Mouse (Mus musculus): ENCODE data around the gene Trpc7. TPM values are rescaled to one million over a fixed set of nuclear protein-coding genes. Genes with fewer than 3 reads are reported as not detected.

Trpc7 gene
- not detected in 2 replicates for polyA plus RNA-seq (2012; rRNA removed)

GRCm38 (mm10) chr13:56895893-56896292 lies at the start of gene Trpc7:
TSS of gene Trpc7 (minus strand) at chr13:56895993.
- H3K4me3 ChIP-seq (replicated peaks; ENCODE audit: extremely low read depth, low read depth, low read length), result no peak within 1 kb of the TSS
- TF ChIP-seq CTCF (IDR thresholded peaks at IDR 0.05; ENCODE audit: insufficient read depth, low read length) (no peak), POLR2A (IDR thresholded peaks at IDR 0.05; ENCODE audit: borderline replicate concordance, extremely low read depth, low read depth, low read length) (no peak)
- no peaks in the 10 kb centered on the region for H3K4me1 ChIP-seq (ENCODE audit: control insufficient read depth, insufficient read depth, low read length)
- no peak for DNase-seq
- WGBS, result 67% methylated on average over 3 of the region's 3 CpGs

- no peaks in the 10 kb centered on the region for H3K4me1 ChIP-seq (ENCODE audit: control insufficient read depth, insufficient read depth, low read length)
- no peak overlapping the region for H3K4me3 ChIP-seq (replicated peaks; ENCODE audit: extremely low read depth, low read depth, low read length)
- WGBS, result 74% methylated on average over 11 of the region's 11 CpGs
- no peak for DNase-seq
- TF ChIP-seq POLR2A (IDR thresholded peaks at IDR 0.05; ENCODE audit: borderline replicate concordance, extremely low read depth, low read depth, low read length), result no peak
- TF ChIP-seq CTCF (IDR thresholded peaks at IDR 0.05; ENCODE audit: insufficient read depth, low read length), result no peak
Measured at GRCm38 (mm10) chr13:56939261-56939660, 43.5 kb upstream of the Trpc7 start.

- DNase-seq, result no peak
- 78% methylated on average over 11 of the region's 11 CpGs for whole genome bisulfite sequencing
- TF ChIP-seq POLR2A (IDR thresholded peaks at IDR 0.05; ENCODE audit: borderline replicate concordance, extremely low read depth, low read depth, low read length) (no peak), CTCF (IDR thresholded peaks at IDR 0.05; ENCODE audit: insufficient read depth, low read length) (no peak)
- Histone ChIP-seq H3K4me3 (replicated peaks; ENCODE audit: extremely low read depth, low read depth, low read length) (no peak overlapping the region), H3K4me1 (ENCODE audit: control insufficient read depth, insufficient read depth, low read length) (no peaks in the 10 kb centered on the region)
Measured at GRCm38 (mm10) chr13:56933832-56934510, 38.2 kb upstream of the Trpc7 start.

GRCm38 (mm10) chr13:56930421-56930820 lies 34.6 kb upstream of the Trpc7 start:
- DNase-seq, result no peak
- WGBS, result 91% methylated on average over 2 of the region's 2 CpGs
- Histone ChIP-seq H3K4me1 (ENCODE audit: control insufficient read depth, insufficient read depth, low read length) (no peaks in the 10 kb centered on the region), H3K4me3 (replicated peaks; ENCODE audit: extremely low read depth, low read depth, low read length) (no peak overlapping the region)
- TF ChIP-seq CTCF (IDR thresholded peaks at IDR 0.05; ENCODE audit: insufficient read depth, low read length) (no peak), POLR2A (IDR thresholded peaks at IDR 0.05; ENCODE audit: borderline replicate concordance, extremely low read depth, low read depth, low read length) (no peak)

GRCm38 (mm10) chr13:56922976-56923375 lies 27.2 kb upstream of the Trpc7 start:
- Histone ChIP-seq H3K4me1 (ENCODE audit: control insufficient read depth, insufficient read depth, low read length) (no peaks in the 10 kb centered on the region), H3K4me3 (replicated peaks; ENCODE audit: extremely low read depth, low read depth, low read length) (no peak overlapping the region)
- TF ChIP-seq POLR2A (IDR thresholded peaks at IDR 0.05; ENCODE audit: borderline replicate concordance, extremely low read depth, low read depth, low read length) (no peak), CTCF (IDR thresholded peaks at IDR 0.05; ENCODE audit: insufficient read depth, low read length) (no peak)
- DNase-seq, result no peak
- 57% methylated on average over 2 of the region's 2 CpGs for WGBS

GRCm38 (mm10) chr13:56921251-56921650 lies 25.5 kb upstream of the Trpc7 start:
- 60% methylated on average over 3 of the region's 3 CpGs for WGBS
- H3K4me1 ChIP-seq (ENCODE audit: control insufficient read depth, insufficient read depth, low read length), result no peaks in the 10 kb centered on the region
- TF ChIP-seq POLR2A (IDR thresholded peaks at IDR 0.05; ENCODE audit: borderline replicate concordance, extremely low read depth, low read depth, low read length), result no peak
- TF ChIP-seq CTCF (IDR thresholded peaks at IDR 0.05; ENCODE audit: insufficient read depth, low read length), result no peak

GRCm38 (mm10) chr13:56914721-56915120 lies 18.9 kb upstream of the Trpc7 start:
- Histone ChIP-seq H3K4me1 (ENCODE audit: control insufficient read depth, insufficient read depth, low read length) (no peaks in the 10 kb centered on the region), H3K4me3 (replicated peaks; ENCODE audit: extremely low read depth, low read depth, low read length) (no peak overlapping the region)
- 82% methylated on average over 7 of the region's 7 CpGs for WGBS
- TF ChIP-seq POLR2A (IDR thresholded peaks at IDR 0.05; ENCODE audit: borderline replicate concordance, extremely low read depth, low read depth, low read length) (no peak), CTCF (IDR thresholded peaks at IDR 0.05; ENCODE audit: insufficient read depth, low read length) (no peak)
- DNase-seq, result no peak

More at GRCm38 (mm10) chr13:56921251-56921650, 25.5 kb upstream of the Trpc7 start:
- H3K4me3 ChIP-seq (replicated peaks; ENCODE audit: extremely low read depth, low read depth, low read length), result no peak overlapping the region
- no peak for DNase-seq

- 83% methylated on average over 12 of the region's 12 CpGs for WGBS
- DNase-seq, result no peak
- Histone ChIP-seq H3K4me1 (ENCODE audit: control insufficient read depth, insufficient read depth, low read length) (no peaks in the 10 kb centered on the region), H3K4me3 (replicated peaks; ENCODE audit: extremely low read depth, low read depth, low read length) (no peak overlapping the region)
- TF ChIP-seq POLR2A (IDR thresholded peaks at IDR 0.05; ENCODE audit: borderline replicate concordance, extremely low read depth, low read depth, low read length) (no peak), CTCF (IDR thresholded peaks at IDR 0.05; ENCODE audit: insufficient read depth, low read length) (no peak)
Measured at GRCm38 (mm10) chr13:56911093-56911492, 15.3 kb upstream of the Trpc7 start.

- TF ChIP-seq CTCF (IDR thresholded peaks at IDR 0.05; ENCODE audit: insufficient read depth, low read length), result no peak
- TF ChIP-seq POLR2A (IDR thresholded peaks at IDR 0.05; ENCODE audit: borderline replicate concordance, extremely low read depth, low read depth, low read length), result no peak
- Histone ChIP-seq H3K4me1 (ENCODE audit: control insufficient read depth, insufficient read depth, low read length) (no peaks in the 10 kb centered on the region), H3K4me3 (replicated peaks; ENCODE audit: extremely low read depth, low read depth, low read length) (no peak overlapping the region)
- DNase-seq, result peak; percentile 26
- 7% methylated on average over 17 of the region's 17 CpGs for WGBS
Measured at GRCm38 (mm10) chr13:56895386-56895785, 407 bp downstream of the Trpc7 start.

GRCm38 (mm10) chr13:56894543-56894942 lies 1.2 kb downstream of the Trpc7 start:
- no peak for DNase-seq
- TF ChIP-seq POLR2A (IDR thresholded peaks at IDR 0.05; ENCODE audit: borderline replicate concordance, extremely low read depth, low read depth, low read length) (no peak), CTCF (IDR thresholded peaks at IDR 0.05; ENCODE audit: insufficient read depth, low read length) (no peak)
- Histone ChIP-seq H3K4me1 (ENCODE audit: control insufficient read depth, insufficient read depth, low read length) (no peaks in the 10 kb centered on the region), H3K4me3 (replicated peaks; ENCODE audit: extremely low read depth, low read depth, low read length) (no peak overlapping the region)
- WGBS, result 80% methylated on average over 5 of the region's 5 CpGs

Data from lung, adult 2 months (tissue).